Mouse (Mus musculus) thymus, postnatal 10 days (tissue): Measurements from ENCODE around the gene Vsig10.
"Not testable (repeated sequence)": the region's sequence is repeated elsewhere in the genome, so short reads cannot be mapped to it uniquely, and the experiment has no call there.

Experiments
- DNase-seq, 2 experiments: peaks; one replicate each; pipeline ENCODE4 v3.0.0; 2021; ENCODE audit warnings: low spot score in 2 of 2

Gene Vsig10

GRCm38 (mm10) chr5:117303691-117304579 lies 14.9 kb upstream of the Vsig10 start:
- no peak for DNase-seq

GRCm38 (mm10) chr5:117304947-117305346 lies 13.9 kb upstream of the Vsig10 start:
- peak in 1 of 2 experiments; percentile 69 for DNase-seq

- DNase-seq, result no peak
These were observed 13.1 kb upstream of the Vsig10 start for GRCm38 (mm10) chr5:117305754-117306153.

DNA sequence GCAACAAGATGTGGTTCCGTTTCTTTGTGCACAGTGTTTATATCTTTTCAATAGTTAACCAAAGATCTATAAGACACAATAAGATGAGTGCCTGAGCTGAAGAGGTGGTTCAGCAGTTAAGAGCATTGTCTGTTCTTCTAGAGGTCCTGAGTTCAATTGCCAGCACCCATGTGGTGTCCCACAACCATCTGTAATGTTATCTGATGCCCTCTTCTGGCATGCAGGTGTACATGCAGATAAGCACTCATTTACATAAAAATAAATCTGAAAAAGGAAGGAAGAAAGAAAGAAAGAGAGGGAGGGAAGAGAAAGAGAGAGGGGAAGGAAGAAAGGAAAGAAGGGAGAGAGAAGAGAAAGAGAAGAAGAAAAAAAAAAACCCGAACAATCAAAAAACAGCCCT lies 12.1 kb upstream of the Vsig10 start:
- no peak for DNase-seq

DNA sequence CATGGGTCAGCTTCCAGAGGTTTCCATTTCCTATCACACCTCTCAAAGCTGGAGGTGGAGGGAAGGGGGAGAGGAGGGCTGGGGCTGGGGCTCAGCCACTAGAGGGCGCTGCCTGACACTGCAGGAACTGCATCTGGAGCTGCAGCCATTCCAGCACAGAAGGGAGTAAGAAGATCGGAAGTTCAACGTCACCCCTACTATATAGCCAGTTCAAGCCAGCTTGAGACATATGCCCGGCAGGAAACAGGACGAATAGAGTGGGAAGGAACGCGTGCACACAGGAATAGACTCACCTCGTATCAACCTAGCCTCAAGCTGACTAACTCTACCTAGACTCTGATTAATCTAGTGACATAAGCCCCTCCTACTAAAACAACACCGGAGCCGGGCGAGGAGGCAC lies 11.2 kb upstream of the Vsig10 start:
- peak; percentile 35 to 78 for DNase-seq

- DNase-seq, result no peak
These were observed 5.5 kb upstream of the Vsig10 start for GRCm38 (mm10) chr5:117313420-117313819.

- no peak for DNase-seq
These were observed 5.0 kb upstream of the Vsig10 start for GRCm38 (mm10) chr5:117313909-117314308.

GRCm38 (mm10) chr5:117314587-117315428 lies 4.1 kb upstream of the Vsig10 start:
- no peak for DNase-seq

DNA sequence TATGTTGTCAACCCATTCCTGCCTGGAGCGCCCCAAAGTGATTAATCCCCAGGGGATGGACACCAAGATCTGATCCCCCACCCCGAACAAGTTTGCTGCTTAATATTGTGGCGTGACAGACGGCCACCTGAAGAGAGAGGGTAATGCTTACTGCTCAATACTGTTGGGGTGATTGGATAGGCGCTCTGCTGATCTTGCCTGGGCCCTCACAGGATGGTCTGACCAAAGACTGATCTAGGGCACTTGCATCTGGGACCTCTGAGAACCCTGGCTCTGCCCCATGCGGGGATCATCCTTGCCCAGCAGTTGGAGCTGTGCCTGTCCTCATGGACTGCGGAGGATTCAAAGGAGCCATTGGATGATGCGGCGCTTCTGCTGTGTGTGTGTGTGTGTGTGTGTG lies 4.9 kb downstream of the Vsig10 start:
- DNase-seq, result no peak

GRCm38 (mm10) chr5:117326408-117326807 lies 7.5 kb downstream of the Vsig10 start:
- DNase-seq, result no peak

- no peak for DNase-seq
These were observed 11.6 kb downstream of the Vsig10 start for GRCm38 (mm10) chr5:117330457-117330856.

DNA sequence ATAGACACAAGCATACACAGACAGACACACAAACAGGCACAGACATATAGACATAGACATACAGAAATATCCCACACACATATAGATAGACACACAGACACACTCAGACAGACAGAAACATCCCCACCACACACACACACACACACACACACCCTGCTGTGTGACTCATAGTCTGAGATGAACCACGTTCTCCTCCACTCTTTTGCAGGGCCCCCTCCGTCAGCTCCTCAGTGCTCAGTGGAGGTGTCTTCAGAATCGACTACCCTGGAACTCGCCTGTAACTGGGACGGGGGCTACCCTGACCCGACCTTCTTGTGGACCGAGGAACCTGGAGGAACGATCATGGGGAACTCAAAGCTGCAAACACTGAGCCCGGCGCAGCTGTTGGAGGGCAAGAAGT lies 19.1 kb downstream of the Vsig10 start:
- no peak for DNase-seq

- DNase-seq, result no peak
These were observed 19.6 kb downstream of the Vsig10 start for GRCm38 (mm10) chr5:117338503-117338902.

- no peak for DNase-seq
These were observed 21.2 kb downstream of the Vsig10 start for GRCm38 (mm10) chr5:117340081-117340480.

- DNase-seq, result no peak
These were observed 23.0 kb downstream of the Vsig10 start for GRCm38 (mm10) chr5:117341896-117342295.

DNA sequence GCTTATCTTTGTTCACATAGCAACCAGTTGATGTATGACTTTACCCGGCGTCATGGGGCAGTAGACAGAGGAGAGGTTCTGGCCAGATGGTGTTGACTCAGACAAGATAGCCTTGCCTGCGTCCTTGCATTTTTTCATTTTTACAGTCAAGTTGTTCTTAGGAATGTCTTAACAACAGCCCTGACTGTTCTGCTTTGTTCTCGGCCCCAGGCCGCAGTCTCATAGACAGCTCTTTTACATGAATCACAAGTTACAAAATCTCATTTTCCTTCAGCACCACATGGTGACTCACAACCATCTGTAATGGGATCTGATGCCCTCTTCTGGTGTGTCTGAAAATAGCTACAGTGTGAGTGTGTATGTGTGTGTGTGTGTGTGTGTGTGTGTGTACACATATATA lies 25.6 kb downstream of the Vsig10 start:
- DNase-seq, result not testable (repeated sequence)

DNA sequence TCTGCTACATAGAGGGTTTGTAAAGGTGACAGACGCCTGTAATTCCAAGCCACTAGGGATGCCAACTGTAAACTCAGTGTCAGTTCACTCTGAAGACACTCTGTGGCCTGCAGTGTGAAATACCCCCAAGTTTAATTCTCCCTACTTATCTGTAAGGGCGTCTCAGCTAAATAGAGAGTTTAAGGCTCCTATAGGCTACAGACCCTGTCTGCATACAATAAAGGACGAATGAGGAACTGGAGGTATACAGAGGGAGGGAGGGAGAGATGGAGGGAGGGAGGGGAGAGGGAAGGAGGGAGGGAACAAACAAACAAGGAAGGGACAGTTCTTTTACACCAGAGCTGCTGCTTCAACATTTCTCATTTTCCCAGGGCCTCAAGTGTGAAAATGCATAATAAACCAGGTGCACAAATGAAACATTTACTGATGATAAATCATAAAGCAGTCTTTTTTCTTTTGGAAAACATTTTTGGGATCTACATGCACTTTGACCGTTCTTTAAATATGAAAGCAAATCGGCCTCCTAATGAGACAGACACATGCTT lies 26.6 kb downstream of the Vsig10 start:
- no peak for DNase-seq

GRCm38 (mm10) chr5:117346281-117346680 lies 27.4 kb downstream of the Vsig10 start:
- no peak for DNase-seq

DNA sequence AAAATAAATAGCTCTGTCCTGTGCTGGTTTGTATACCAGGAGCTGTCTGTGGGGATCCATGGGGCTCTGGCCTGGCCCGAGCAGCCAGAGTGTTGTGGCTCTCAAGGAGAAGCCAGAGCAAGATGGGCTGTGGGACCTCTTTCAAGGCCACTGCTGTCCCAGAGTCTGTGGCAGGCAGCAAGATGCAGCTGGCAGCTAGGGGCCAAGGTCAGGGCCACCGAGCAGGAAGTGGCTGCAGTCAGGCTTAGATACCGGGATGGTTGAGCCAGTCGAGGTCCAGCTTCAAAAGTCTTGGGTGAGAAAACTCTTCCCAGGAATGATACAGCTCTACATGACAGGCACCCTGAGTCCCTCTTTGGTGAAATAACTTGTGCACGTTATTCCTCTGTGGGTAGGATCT lies 28.1 kb downstream of the Vsig10 start:
- no peak for DNase-seq

GRCm38 (mm10) chr5:117347838-117348237 lies 29.0 kb downstream of the Vsig10 start:
- no peak for DNase-seq

- no peak for DNase-seq
These were observed 29.4 kb downstream of the Vsig10 start for GRCm38 (mm10) chr5:117348279-117348678.

DNA sequence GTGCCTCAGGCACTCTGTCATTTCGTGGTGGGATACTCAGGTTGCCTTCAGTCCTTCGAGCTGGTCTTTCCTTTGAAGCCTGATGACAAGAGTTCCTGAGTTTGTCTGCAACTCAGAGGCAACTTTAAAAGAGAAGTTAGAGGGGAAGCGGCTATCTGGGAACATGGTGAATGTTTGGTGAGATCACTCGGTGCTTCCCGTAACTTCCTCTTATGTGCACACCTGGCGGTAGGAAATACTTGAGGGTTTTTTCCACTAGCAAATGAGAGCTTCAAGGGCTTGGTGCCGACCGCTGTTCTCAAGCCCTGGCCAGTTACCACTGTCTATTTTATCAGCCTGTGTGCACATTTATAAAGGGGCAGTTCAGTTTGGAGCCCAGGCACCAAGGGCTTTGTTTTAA lies 35.2 kb downstream of the Vsig10 start:
- DNase-seq, result no peak
